Mouse (Mus musculus) liver, adult 2 months (tissue): ENCODE data around the gene Nfe2l3. TPM values are rescaled to one million over a fixed set of nuclear protein-coding genes. Genes with fewer than 3 reads are reported as not detected.

Experiments
- DNase-seq: peaks from one replicate; pipeline ENCODE4 v3.0.0-alpha.2; 2011; ENCODE audit warnings: low read depth, low spot score; ENCODE audit errors: extremely low read depth
- H3K27ac ChIP-seq: fragments of 200-500 bp; replicated peaks from 2 replicates; pipeline ENCODE4 v1.5.1; 2012; ENCODE audit warnings: low read depth, mild to moderate bottlenecking, control low read depth, inconsistent platforms, low read length; ENCODE audit not compliant: insufficient read depth
- H3K27me3 ChIP-seq: fragments of 200-500 bp; 2 replicates; pipeline ENCODE4 v1.6.1; 2012; ENCODE audit warnings: mild to moderate bottlenecking, moderate library complexity, low read length, inconsistent platforms; ENCODE audit not compliant: control insufficient read depth, insufficient read depth
- H3K36me3 ChIP-seq: fragments of 200-500 bp; 2 replicates; pipeline ENCODE4 v1.6.1; 2012; ENCODE audit warnings: low read length, inconsistent platforms; ENCODE audit not compliant: control insufficient read depth, insufficient read depth
- H3K4me1 ChIP-seq: fragments of 200-500 bp; 2 replicates; pipeline ENCODE4 v1.6.1; 2011; ENCODE audit warnings: low read length; ENCODE audit not compliant: control insufficient read depth, insufficient read depth
- H3K4me3 ChIP-seq: fragments of 200-500 bp; 2 replicates; pipeline ENCODE4 v1.5.1; 2011; ENCODE audit warnings: low read depth, mild to moderate bottlenecking, control low read depth, low read length, moderate library complexity; ENCODE audit not compliant: insufficient read depth
- H3K79me2 ChIP-seq: fragments of 200-500 bp; 2 replicates; pipeline ENCODE4 v1.6.1; 2012; ENCODE audit warnings: inconsistent platforms, mild to moderate bottlenecking, low read length, moderate library complexity; ENCODE audit not compliant: control insufficient read depth, insufficient read depth
- H3K9ac ChIP-seq: fragments of 200-500 bp; 2 replicates; pipeline ENCODE4 v1.6.1; 2012; ENCODE audit warnings: low read depth, mild to moderate bottlenecking, control low read depth, inconsistent platforms, low read length
- CTCF ChIP-seq: fragments of 200-500 bp; IDR thresholded peaks from 2 replicates; pipeline ENCODE4 v1.5.1; 2011; ENCODE audit warnings: low read depth, low read length, control low read depth
- POLR2A ChIP-seq: fragments of 200-500 bp; IDR thresholded peaks from 2 replicates; pipeline ENCODE4 v1.6.1; 2011; ENCODE audit warnings: low read length, control low read depth; ENCODE audit not compliant: insufficient read depth; ENCODE audit errors: extremely low read depth
- WGBS: fragments of 180-500 bp; shearing (Covaris S2); methylation state at CpG from one replicate; pipeline ENCODE4 v1.1.7; 2018; 5-methylcytosine and 5-hydroxymethylcytosine counted together
- polyA plus RNA-seq: library from polyadenylated mRNA; depleted of rRNA; stranded (reverse); fragments of >200 nt; gene quantifications from 2 replicates; pipeline ENCODE4 v1.2.3, GENCODE M21; 2012
- total RNA-seq: library from RNA; depleted of rRNA; stranded (reverse); fragments of >200 nt; gene quantifications from 2 replicates; pipeline ENCODE4 v1.2.3, GENCODE M21; 2014

The Nfe2l3 gene
- total and polyA plus RNA-seq, 2 experiments, result 0.18 to 0.33 TPM

GRCm38 (mm10) chr6:51442191-51442835 is 9.8 kb downstream of the Nfe2l3 start:
- WGBS, result 73% methylated on average over 9 of the region's 9 CpGs
- DNase-seq, result no peak
- no peak overlapping the region for H3K4me3 ChIP-seq
- H3K27me3 ChIP-seq, result no peaks in the 10 kb centered on the region
- TF ChIP-seq POLR2A, result no peak
- no peak for TF ChIP-seq CTCF
- H3K79me2 ChIP-seq, result no peaks in the 10 kb centered on the region
- no peak overlapping the region for H3K27ac ChIP-seq
- H3K36me3 ChIP-seq, result no peaks in the 10 kb centered on the region
- no peak overlapping the region for H3K9ac ChIP-seq
- no peaks in the 10 kb centered on the region for H3K4me1 ChIP-seq

- H3K9ac ChIP-seq, result no peak overlapping the region
- H3K27ac ChIP-seq, result no peak overlapping the region
- no peaks in the 10 kb centered on the region for H3K79me2 ChIP-seq
- H3K27me3 ChIP-seq, result no peaks in the 10 kb centered on the region
- 49% methylated on average over 7 of the region's 7 CpGs for WGBS
- H3K4me3 ChIP-seq, result no peak overlapping the region
- no peaks in the 10 kb centered on the region for H3K36me3 ChIP-seq
- H3K4me1 ChIP-seq, result no peaks in the 10 kb centered on the region
- no peak for DNase-seq
- TF ChIP-seq CTCF (no peak), POLR2A (no peak)
Measured at GRCm38 (mm10) chr6:51452927-51453503, 20.5 kb downstream of the Nfe2l3 start.

- WGBS, result 15% methylated on average over 3 of the region's 3 CpGs
- no peak for TF ChIP-seq POLR2A
- TF ChIP-seq CTCF, result no peak
Measured at GRCm38 (mm10) chr6:51454949-51455348, 22.5 kb downstream of the Nfe2l3 start.

GRCm38 (mm10) chr6:51456198-51456597 is 23.7 kb downstream of the Nfe2l3 start:
- no peaks in the 10 kb centered on the region for H3K27me3 ChIP-seq
- H3K9ac ChIP-seq, result no peak overlapping the region
- H3K79me2 ChIP-seq, result no peaks in the 10 kb centered on the region
- no peak for DNase-seq
- no peak overlapping the region for H3K4me3 ChIP-seq
- H3K27ac ChIP-seq, result no peak overlapping the region
- 57% methylated on average over 1 of the region's 1 CpGs for WGBS
- peaks cover 24% of the 10 kb centered on the region for H3K36me3 ChIP-seq
- TF ChIP-seq CTCF, result no peak
- no peak for TF ChIP-seq POLR2A
- peaks cover 4% of the 10 kb centered on the region for H3K4me1 ChIP-seq

More at GRCm38 (mm10) chr6:51454949-51455348, 22.5 kb downstream of the Nfe2l3 start:
- no peaks in the 10 kb centered on the region for H3K79me2 ChIP-seq
- H3K4me3 ChIP-seq, result no peak overlapping the region
- H3K4me1 ChIP-seq, result peaks cover 4% of the 10 kb centered on the region
- peaks cover 15% of the 10 kb centered on the region for H3K36me3 ChIP-seq
- no peak overlapping the region for H3K9ac ChIP-seq
- H3K27me3 ChIP-seq, result no peaks in the 10 kb centered on the region
- no peak for DNase-seq
- no peak overlapping the region for H3K27ac ChIP-seq

- peaks cover 4% of the 10 kb centered on the region for H3K4me1 ChIP-seq
- no peaks in the 10 kb centered on the region for H3K27me3 ChIP-seq
- H3K27ac ChIP-seq, result no peak overlapping the region
- H3K36me3 ChIP-seq, result peaks cover 33% of the 10 kb centered on the region
- no peaks in the 10 kb centered on the region for H3K79me2 ChIP-seq
- no peak for DNase-seq
- TF ChIP-seq POLR2A (no peak), CTCF (no peak)
- no peak overlapping the region for H3K4me3 ChIP-seq
- H3K9ac ChIP-seq, result no peak overlapping the region
- whole genome bisulfite sequencing, result 64% methylated on average over 3 of the region's 3 CpGs
Measured at GRCm38 (mm10) chr6:51457283-51457682, 24.8 kb downstream of the Nfe2l3 start.

DNA sequence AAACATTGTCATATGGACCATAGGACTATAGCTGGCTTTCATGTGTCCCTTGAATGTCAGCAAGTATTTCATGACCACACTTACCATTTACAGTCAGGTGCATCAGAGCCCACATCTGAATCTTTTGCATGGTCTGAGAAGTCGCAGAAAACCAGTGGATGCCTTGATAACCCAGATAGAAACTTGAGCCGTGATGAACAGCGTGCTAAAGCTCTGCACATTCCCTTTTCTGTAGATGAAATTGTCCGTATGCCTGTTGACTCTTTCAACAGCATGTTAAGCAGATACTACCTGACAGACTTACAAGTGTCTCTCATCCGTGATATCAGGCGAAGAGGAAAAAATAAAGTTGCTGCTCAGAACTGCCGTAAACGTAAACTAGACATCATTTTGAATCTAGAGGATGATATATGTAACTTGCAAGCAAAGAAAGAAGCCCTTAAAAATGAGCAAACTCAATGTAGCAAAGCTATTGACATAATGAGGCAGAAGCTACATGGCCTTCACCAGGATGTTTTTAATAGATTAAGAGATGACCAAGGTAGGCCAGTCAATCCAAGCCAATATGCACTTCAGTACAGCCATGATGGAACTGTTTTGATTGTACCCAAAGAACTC is 25.4 kb downstream of the Nfe2l3 start:
- WGBS, result 82% methylated on average over 8 of the region's 8 CpGs
- Histone ChIP-seq H3K27me3 (no peaks in the 10 kb centered on the region), H3K4me3 (no peak overlapping the region), H3K36me3 (peaks cover 35% of the 10 kb centered on the region), H3K4me1 (peaks cover 4% of the 10 kb centered on the region), H3K9ac (no peak overlapping the region), H3K79me2 (no peaks in the 10 kb centered on the region), H3K27ac (no peak overlapping the region)
- TF ChIP-seq POLR2A (no peak), CTCF (no peak)
- DNase-seq, result no peak
